Mouse (Mus musculus) embryonic fibroblast, embryonic 13.5 days (primary cell): ENCODE measurements around the gene Exoc8.

ENCODE experiments used
- CTCF ChIP-seq: IDR thresholded peaks from 2 replicates; pipeline ENCODE4 v1.5.1; 2011; ENCODE audit warnings: mild to moderate bottlenecking, control low read depth, low read length, moderate library complexity, borderline replicate concordance; ENCODE audit not compliant: insufficient read depth
- POLR2A ChIP-seq: IDR thresholded peaks from 2 replicates; pipeline ENCODE4 v1.6.1; 2011; ENCODE audit warnings: low read depth, mild to moderate bottlenecking, control low read depth, low read length, moderate library complexity

- TF ChIP-seq CTCF (no peak), POLR2A (no peak)
Observed at GRCm38 (mm10) chr8:124930086-124930485, 32.6 kb upstream of the Exoc8 start.
